Mouse (Mus musculus) cerebellum, adult 11-12 months (tissue): ENCODE data around the gene Gemin5.

Source experiments
- DNase-seq: peaks from one replicate; pipeline ENCODE4 v3.0.0; 2022

Gene Gemin5

DNA sequence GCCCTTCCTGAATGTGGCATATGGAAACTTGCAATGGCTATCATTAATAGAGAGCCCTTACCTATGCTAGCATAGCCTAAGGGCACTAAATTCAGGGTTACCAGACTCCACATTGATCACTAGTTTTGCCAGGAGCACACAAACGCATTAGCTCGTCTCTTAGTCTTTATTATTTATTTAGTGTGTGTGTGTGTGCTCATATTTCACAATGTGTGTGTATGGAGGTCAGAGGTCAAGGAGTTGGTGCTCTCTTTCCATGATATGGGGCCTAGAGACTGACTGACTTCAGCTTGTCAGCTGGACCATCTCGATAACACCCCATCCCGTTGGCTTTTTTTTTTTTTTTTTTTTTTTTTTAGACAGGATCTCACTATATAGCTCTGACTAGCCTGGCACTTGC is 1.3 kb upstream of the Gemin5 start:
- no peak for DNase-seq

DNA sequence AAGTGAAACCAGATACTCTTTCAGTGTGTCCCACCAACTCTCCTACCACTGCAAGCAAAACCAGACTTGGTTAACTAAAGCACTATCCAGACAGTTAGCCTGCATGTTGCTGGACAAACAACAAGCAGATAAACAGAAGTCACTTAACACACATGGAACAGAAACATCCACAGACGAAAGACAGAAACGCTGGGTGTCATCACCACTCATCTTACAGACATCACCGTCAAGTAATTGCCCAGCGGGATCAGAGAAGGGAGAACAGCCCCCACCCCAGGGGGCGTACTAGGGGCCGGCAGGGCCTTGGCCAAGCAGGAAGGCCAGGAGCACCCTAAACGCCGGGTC is 545 bp downstream of the Gemin5 start:
- DNase-seq, result no peak

DNA sequence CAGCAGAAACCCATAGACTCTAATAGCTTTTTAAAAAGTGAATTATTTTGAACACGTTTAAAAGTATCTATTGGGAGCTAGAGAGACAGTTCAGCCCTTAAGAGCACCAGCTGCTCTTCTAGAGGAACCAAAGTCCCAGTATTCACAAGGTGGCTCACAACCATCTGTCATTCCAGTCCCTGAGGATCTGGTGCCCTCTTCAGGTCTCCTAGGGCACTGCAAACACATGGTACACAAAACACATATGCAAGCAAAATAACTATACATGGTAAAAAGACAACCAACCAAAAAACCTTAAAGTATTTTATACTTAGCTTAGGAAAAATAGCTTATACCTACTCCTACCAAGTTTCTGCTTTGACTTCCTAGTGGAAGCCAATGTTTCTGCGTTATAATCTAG is 3.3 kb downstream of the Gemin5 start:
- no peak for DNase-seq

DNA sequence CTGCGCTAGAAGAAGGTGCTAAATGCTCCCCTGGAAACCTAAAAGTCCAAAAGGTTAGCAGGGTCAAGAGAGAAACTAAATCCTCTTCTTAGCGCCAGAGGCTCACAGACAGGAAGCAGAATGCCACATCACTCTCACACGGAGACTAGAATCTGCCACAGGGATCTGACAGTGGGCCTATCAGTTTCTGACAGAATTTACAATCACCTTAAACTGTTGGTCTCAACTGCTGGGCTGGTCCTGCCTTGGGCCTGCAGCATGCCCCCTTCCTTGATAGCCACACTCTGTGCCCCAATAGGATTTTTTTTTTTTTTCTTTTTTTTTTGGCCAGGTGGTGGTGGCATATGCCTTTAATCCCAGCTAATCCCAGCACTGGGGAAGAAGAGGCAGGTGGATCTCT is 11.5 kb downstream of the Gemin5 start:
- DNase-seq, result no peak

DNA sequence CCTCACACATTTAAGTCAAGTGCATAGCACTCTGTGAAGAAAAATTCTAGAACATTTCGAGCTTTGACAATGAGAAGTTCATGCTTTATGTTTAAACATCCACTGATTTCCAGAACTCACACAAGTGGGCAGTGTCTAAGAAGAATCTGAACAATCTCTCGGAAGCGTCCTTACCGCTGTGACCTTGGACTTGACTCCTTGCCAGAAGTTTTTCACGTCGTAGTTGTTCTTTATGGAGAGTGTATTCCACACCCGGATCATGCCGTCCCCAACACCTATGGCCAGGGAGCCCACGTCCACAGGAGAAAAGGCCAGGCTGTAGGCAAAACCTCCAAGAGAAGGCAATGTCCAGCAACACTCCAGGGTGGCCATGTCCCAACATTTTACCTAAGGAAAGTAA is 12.9 kb downstream of the Gemin5 start:
- no peak for DNase-seq

DNA sequence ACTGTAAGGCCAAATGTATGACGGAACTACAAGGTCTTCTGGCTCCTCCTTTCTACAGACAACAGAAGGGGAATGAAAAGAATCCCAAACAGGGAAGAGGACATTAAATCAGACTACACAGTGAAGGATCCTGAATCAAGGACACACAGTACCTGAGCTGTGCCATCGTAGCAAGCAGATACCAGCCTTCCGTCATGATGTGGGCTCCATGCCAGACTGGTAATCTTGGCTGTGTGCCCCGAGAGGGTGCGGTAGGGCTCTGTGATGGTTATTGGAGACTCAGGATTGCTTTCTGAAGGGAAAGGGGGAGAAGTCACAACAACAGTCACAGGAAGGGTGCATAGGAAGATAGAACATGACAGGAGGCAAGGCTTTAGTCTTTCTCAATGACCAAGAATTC is 22.1 kb downstream of the Gemin5 start:
- no peak for DNase-seq

DNA sequence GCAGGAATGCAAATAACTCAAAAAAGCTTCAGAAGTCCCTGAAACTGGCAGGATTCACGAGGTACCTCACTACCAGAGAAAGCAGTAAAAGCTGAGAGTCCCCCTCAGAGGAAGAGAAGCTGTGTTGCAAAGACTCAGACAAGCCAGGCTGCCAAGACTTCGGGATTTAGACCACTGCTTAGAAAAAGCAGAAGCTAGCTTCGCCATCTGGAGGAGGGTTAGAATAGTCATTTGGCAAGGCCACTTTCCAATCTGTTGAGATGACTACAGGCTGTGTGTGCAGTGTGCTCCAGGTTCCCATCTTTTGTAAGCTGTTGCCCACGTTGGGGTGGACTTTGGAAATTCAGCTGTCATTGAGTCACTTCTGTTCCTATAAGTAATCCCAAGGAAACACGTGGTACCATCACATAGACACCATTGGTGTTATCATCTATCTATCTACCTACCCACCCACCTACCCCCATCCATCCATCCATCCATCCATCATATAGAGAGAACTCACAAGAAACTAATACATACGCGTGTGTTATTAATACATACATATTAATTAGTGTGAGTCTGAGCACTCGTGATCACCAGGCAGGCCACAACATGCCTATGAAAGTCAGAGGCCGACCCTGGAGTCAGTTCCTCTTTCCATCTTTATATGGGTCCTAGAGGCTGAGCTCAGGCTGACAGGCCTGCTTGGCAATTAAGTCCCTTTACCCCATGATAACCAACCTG is 24.5 kb downstream of the Gemin5 start:
- DNase-seq, result no peak

DNA sequence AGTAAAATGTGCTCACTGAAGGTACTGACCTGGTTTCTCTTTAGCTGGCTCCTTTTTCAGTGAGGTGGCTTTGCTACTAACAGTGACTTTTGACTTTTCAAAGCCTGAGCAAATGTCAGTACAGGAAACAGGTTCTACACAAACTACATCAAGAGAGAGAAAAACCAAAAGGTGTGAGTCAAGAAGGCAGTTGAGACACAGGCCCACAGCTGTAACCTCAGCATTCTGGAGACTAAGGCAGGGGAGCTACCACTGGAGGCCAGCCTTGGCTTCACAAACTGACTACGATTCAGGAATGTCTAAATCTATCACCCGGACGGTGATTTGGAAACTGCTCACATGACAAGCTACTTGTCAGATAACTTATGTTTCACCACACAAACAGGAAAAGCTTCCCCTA is 28.9 kb downstream of the Gemin5 start:
- DNase-seq, result no peak

DNA sequence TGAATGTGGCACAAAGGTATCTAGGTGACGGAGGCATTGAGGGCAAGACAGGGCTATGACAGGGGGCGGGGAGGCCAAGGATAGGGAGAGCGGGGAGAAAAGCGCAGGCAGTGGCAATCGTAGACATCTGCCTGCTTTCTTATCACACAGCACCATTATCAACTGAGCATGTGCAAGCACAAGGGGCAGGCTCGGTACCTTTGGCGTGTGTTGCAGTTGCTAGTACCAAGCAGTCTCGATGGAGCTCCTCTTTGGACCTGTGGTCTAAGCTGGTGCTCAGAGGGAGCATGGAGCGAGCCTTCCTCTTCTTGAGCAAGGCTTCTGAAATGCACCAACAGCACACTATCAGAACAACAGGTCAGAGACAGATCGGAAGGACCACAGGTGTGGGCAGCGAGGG is 29.5 kb downstream of the Gemin5 start:
- DNase-seq, result no peak

DNA sequence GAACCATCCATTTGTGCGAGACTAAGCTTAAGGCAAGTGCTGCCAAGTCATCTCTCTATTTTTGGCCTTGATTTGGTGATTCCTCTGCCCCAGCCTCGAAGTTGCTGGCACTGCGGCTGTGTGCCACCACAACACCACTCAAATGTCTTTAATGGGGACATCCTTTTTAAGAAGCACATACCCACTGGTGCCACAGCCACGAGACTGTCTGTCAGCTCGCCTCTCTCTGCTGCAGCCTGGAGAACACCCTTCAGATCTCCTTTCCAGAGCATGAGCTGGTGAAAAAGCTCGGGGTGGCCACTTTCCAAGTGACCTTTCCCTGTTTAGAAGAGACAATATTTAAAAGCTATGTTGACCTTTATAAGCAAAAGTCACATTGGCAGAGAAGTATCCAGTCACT is 31.7 kb downstream of the Gemin5 start:
- DNase-seq, result no peak

DNA sequence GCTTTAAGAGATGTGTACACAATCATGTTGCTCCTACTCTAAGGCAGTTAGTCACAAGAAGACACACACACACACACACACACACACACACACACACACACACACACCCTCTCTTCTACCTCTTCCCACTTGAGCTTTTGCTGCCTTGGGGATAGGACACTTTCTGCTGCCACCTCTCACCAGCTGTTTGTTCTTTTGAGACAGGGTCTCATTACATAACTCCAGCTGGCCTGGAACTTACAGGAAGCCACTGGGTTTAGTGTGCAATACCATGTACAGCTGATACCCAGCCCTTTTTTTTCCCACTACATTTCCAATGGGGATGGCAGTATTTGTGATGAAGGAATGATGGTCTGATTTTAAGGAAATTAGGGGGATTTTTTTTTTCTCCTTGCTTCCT is 33.0 kb downstream of the Gemin5 start:
- no peak for DNase-seq

DNA sequence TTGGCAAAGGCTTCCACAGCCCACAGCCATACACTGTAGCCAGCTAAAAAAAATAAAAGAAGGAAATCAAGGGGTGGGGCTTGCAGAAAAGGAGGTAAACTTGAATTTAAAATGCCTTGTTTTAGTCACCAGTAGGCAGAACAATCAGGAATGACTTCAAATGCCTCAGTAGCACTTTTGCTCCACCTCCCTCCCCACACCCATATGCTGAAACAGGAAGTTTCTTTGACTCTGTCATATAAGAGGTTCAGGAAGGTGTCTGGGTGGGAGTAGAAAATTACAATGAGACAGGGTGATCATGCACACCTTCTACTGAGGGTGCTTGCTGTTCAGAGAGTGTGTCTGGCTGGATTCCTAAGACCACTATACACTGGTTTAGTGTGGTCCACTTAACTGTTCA is 33.5 kb downstream of the Gemin5 start:
- DNase-seq, result no peak

DNA sequence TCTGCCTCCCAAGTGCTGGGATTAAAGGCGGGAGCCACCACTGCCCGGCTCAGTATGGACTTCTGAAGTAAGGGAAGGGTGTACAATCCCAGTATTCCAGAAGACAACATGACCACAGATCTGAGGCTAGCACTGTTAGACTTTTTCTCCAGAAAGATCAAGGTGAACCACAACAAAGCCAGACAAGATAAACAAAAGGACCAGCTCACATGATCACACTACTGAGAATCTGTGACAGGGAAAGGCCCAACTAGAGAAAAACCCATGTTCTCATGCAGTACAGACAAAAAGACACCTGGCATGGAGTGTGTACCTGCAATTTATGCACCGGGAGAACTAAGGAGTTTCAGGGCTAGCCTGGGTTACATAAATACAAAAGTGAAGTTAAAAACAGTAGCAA is 36.3 kb downstream of the Gemin5 start:
- DNase-seq, result no peak

DNA sequence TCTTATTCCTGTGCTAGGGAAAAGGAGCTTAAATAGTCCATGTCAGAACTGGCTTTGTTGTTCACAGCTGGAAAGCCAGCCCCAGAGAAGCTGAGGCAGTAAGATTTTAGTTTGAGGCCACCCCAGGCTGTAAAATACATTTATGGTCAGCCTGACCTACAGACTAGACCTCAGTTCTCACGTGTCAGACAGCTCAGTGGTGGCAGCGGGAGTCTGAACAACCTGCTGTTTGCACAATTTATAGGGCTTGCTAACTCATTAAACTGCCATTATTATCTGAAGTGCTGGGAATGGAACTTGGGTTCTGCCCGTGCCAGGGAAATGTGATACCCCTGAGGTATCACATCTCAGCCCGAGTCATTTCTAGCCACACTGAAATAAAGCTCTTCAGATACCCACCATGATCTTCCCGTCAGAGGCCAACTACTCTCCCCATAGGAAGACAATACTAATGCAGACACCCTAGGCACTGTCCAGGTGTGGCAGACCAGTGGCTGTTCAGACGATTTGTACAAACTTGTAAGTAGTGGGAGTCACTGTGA is 39.0 kb downstream of the Gemin5 start:
- no peak for DNase-seq

DNA sequence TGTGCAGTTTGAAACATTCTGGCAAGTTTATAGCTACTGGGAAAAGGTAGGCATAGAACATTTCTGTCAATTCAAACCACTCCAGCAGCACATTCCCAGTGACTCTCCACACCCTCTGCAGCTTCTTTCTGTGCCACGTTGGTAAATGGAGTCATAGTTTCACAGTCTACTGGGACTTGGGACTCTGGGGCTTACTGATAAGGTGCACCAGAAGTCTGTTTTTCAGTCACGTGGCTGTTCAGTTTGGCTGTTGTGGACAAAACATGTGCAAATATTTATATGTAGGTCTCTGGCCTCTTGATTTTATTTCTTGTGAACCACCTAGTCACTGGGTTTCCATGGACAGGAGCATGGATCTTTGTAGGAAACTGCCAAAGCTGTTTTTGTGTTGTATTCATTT is 40.8 kb downstream of the Gemin5 start:
- no peak for DNase-seq

DNA sequence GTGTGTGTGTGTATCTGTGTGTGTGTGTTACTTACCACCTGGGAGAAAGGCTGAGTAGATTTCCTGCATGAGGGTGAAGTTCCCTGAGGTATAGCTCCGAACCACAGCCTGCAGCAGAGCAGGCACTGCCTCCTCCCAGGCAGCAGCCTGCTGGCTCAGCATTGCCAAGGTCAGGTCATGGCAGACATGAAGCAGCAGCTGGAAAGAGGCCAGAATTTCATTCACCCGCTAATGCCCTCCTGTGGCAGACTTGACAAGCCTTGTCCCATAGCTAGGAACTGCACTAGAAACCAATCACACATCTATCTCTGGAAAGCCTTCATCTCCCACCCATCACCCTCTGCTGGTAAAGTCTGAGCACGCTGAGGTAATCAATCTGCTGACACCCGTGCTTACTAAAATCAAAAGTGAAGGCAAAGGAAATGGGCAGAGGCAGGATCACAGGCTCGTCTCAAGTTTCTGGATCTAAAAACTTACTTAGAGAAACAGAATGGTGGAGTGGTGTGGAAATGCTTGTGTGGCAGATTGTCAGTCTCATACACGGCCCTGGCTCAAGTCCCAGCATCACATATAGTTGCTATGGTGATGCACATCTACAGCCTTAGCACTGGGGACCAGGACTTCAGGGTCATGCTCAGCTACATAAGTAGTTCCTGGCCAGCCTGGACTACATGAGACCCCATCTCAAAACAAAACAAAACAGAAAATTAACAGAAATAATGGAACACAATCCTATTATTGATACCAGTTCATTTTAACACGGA is 41.8 kb downstream of the Gemin5 start:
- peak; percentile 81 for DNase-seq

DNA sequence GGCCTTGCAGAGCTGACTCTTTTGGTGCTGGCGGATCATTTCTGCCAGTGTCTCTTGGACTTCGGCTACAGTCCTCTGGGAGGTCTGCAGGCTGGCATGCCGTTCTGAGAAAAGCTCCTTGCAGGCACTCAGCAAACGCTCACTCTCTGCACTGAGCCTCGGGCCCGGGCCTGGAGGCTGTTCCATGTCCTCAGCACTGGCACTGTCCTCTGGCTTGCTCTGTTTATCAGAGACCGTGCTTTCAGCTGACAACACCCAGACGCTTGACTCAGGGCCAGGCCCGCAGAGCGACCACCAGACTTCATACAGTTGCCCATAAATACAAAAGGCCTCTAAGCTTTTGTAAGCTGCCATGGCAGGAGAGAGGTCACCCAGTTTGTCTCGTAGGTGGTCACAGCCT is 43.3 kb downstream of the Gemin5 start:
- DNase-seq, result no peak

DNA sequence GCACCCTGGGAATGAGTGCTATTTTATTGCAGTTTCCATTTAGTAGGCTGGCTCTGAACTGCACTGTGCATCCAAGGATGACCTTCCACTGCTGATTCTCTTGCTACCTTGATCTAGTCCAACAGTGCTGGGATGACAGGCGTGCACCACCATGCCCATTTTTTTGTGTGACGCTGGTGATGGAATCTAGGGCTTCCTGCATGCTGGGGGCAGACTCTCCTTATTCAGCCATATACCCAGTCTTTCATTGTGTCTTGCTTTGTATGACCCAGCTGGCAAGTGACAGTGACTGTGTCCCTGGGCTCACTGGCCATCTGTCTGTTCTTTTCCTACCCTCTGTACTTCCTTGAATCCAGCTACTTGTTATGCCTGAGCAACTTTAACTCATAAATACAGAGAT is 44.6 kb downstream of the Gemin5 start:
- peak; percentile 56 for DNase-seq

DNA sequence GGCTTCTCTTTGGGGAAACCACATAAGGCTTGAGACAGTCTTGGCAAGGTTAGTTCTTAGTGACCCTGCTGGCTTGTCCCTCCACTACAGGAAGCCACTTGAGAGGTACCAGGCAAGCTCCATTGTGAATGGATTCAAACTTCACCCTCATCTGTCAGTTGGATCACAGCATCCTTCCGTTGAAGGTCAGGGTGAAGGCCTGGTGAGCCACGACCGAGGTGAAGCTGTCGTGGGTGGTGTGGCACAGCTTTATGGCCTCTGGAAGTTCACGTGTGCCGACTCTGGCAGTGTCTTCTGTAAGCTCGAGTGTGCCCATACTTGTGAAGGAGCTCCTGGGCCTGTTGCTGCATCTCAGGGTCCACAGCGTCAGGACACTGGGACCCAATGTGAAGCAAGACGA is 47.0 kb downstream of the Gemin5 start:
- DNase-seq, result no peak

DNA sequence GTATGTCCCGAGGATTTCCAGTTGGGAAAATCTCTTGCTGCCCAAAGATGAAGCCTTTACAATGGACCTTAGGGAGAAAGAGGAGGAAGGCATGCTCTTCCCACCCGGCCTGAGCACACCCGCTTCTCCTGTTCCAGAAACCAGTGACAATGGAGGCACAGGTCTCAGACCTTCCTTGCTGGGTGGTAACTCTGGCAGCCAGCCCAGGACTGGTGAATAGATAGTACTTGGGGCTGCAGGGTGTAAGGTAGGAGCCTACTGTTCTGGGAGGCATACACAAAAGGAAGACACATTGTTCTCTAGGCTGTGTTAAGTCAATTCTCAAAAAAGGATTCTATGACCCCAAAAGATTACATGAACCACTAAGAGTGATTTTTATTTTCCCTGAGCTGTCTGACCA is 47.7 kb downstream of the Gemin5 start:
- DNase-seq, result no peak

DNA sequence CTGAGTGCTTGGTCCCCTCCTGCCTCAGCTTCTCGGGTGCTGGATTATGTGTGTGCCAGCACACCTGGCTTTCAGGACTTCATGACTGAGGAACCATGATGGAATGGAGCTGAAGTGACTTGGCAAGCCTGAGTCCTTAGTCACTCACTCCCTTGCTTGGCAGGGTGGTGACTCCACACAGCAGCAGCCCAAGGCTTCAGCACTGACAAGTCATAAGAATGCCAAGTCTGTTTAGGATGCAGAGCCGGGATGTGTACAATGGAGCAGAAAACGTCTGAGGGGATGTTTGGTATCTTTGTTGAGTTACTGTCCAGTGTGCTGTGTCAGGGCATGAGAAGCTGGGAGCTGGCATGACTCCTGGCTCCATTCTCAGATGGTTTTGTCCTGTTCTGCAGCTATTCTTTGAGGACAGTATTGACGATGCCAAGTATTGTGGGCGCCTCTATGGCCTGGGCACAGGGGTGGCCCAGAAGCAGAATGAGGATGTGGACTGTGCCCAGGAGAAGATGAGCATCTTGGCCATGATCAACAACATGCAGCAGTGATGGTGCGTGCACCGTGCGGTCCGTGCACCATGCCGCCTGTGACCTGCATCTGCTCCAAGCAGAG is 51.2 kb downstream of the Gemin5 start:
- DNase-seq, result no peak

DNA sequence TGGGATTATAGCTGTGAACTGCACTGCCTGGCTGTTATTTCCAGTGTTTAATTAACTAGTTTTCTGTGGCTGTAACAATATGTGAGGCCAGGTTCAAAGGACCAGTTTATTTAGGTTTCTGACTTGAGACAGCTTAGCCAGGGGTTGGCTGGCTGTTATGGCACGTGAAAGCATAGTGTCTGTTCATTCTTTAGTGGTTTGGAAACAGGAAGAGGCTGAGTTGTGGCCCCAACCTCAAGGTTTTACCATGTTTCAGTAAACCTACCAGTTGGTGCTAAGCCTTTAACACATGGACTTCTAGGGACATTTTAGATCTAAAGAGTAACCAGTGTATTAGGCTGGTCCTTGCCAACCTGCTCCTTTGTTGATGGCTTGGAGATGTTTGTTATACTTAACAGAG is 51.8 kb downstream of the Gemin5 start:
- no peak for DNase-seq

DNA sequence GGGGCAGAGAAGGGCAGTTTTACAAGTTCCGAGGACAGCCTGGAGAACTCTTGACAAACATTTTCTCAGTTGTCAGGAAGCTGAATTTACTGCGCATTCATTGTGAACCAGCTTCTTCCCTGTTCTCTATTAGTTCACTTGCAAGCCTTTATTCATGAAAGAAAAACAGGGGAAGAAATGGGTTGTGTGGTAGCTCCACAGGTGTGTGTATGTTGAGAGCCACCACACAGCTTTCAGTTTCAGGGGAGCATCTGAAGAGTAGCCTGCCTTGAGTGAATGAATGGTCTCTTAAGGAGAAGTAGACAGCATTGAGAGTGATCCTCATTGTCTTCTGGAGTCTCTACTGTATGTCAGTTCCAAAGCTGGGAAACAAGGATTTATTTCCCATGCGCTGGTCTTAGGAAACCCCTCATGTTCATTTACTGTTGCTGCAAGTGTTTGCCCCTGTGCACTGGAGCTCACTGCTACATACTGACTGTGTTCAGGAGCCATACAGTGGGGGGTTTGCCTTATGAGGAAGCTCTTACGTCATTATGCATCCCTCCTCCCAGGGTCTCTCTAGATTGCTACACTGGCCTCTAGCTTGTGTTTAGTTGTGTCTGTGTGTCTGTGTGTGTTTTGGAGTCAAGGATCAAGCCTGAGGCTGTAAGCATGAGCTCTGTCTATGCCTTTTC is 60.5 kb downstream of the Gemin5 start:
- no peak for DNase-seq

DNA sequence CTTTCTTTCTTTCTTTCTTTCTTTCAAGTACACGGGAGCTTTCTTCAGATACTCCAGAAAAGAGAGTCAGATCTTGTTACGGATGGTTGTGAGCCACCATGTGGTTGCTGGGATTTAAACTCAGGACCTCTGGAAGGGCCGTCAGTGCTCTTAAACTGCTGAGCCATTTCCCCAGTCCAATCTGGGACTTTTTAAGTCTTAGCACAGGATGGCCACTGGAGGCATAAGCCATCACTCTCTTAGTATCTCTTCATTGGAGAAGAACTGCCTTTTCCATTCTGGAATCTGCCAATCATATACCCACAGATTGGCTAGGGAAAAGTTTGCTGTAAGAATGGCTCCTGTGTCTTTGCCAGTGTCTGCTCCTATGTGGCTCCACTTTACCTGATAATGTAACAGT is 61.3 kb downstream of the Gemin5 start:
- DNase-seq, result no peak
